Mouse (Mus musculus): Measurements from ENCODE around the gene Olfr963. TPM values are rescaled to one million over a fixed set of nuclear protein-coding genes. Genes with fewer than 3 reads are reported as not detected.

Olfr963 gene
- not detected in 2 replicates for total RNA-seq (2014; rRNA removed)
- not detected in 2 replicates for polyA plus RNA-seq (2015; fragmentation: Nextera tagmentation; extraction: Ambion mirVana)

DNA sequence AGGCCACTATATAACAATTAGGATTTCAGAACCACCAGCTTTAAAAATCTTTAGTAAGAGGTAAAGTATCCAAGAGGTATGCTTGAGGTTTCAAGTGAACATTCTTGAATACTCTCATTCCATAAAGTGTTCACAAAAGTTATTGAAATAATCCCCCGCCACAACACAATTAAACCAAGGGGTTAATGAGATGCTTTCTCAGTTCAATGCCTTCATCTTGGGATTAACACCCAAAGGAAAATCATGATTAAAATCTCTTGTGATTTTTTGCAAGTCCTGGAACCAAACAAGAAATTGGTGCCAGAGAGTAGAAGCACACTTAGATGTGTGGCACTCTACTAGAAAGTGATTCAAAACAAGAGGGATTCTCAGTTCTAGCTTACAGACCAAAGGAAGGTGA is at the start of gene Olfr963:
Gene Olfr963 (plus strand): TSS at position 301 of the 400 bp plus-strand sequence.
- Histone ChIP-seq H3K4me3 (ENCODE audit: low read depth, low read length) (no peak within 1 kb of the TSS), H3K9me3 (ENCODE audit: low read length) (no peaks in the 10 kb centered on the region), H3K36me3 (ENCODE audit: insufficient read depth) (no peaks in the 10 kb centered on the region), H3K9ac (no peak within 1 kb of the TSS), H3K27ac (ENCODE audit: low read depth, low read length) (no peak within 1 kb of the TSS), H3K4me1 (ENCODE audit: insufficient read depth) (no peaks in the 10 kb centered on the region), H3K27me3 (ENCODE audit: insufficient read depth, low read length) (no peaks in the 10 kb centered on the region), H3K4me2 (ENCODE audit: low read depth) (no peak within 1 kb of the TSS)
- no peak for TF ChIP-seq CTCF (IDR thresholded peaks at IDR 0.05; ENCODE audit: low read depth)
- DNase-seq (no peak), ATAC-seq (no peak)
- WGBS: 80% methylated on average over 1 of the region's 1 CpGs

GRCm38 (mm10) chr9:39621073-39621472 is 45.9 kb upstream of the Olfr963 start, which contains the start of gene Olfr960:
Gene Olfr960 (plus strand): TSS chr9:39621373.
- Histone ChIP-seq H3K9me3 (ENCODE audit: low read length) (no peaks in the 10 kb centered on the region), H3K4me2 (ENCODE audit: low read depth) (no peak within 1 kb of the TSS), H3K27ac (ENCODE audit: low read depth, low read length) (no peak within 1 kb of the TSS), H3K36me3 (ENCODE audit: insufficient read depth) (no peaks in the 10 kb centered on the region), H3K4me1 (ENCODE audit: insufficient read depth) (no peaks in the 10 kb centered on the region), H3K9ac (no peak within 1 kb of the TSS), H3K4me3 (ENCODE audit: low read depth, low read length) (no peak within 1 kb of the TSS), H3K27me3 (ENCODE audit: insufficient read depth, low read length) (no peaks in the 10 kb centered on the region)
- ATAC-seq (no peak), DNase-seq (no peak)
- TF ChIP-seq CTCF (IDR thresholded peaks at IDR 0.05; ENCODE audit: low read depth): no peak
- 33% methylated on average over 1 of the region's 1 CpGs for WGBS

DNA sequence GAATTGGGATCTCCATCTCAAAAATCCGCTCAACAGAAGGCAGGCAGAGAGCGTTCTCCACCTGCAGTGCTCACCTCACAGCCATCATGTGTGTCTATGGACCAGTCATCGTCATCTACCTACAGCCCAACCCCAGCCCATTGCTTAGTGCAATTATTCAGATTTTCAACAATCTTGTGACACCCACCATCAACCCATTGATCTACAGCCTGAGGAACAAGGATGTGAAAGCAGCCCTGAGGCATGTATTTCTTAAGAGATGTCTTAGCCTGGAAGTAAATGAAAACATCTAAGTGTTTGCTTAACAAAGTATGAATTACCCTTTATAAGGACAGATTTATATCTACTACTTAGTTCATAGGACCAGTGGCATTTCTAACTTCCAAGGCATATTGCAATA is 43.2 kb upstream of the Olfr963 start:
- TF ChIP-seq CTCF (IDR thresholded peaks at IDR 0.05; ENCODE audit: low read depth): no peak
- Histone ChIP-seq H3K36me3 (ENCODE audit: insufficient read depth) (no peaks in the 10 kb centered on the region), H3K9me3 (ENCODE audit: low read length) (no peaks in the 10 kb centered on the region), H3K27me3 (ENCODE audit: insufficient read depth, low read length) (no peaks in the 10 kb centered on the region), H3K9ac (no peak overlapping the region), H3K27ac (ENCODE audit: low read depth, low read length) (no peak overlapping the region), H3K4me2 (ENCODE audit: low read depth) (no peak overlapping the region), H3K4me3 (ENCODE audit: low read depth, low read length) (no peak overlapping the region), H3K4me1 (ENCODE audit: insufficient read depth) (no peaks in the 10 kb centered on the region)
- DNase-seq: no peak
- no peak for ATAC-seq
- 92% methylated on average over 3 of the region's 3 CpGs for WGBS

DNA sequence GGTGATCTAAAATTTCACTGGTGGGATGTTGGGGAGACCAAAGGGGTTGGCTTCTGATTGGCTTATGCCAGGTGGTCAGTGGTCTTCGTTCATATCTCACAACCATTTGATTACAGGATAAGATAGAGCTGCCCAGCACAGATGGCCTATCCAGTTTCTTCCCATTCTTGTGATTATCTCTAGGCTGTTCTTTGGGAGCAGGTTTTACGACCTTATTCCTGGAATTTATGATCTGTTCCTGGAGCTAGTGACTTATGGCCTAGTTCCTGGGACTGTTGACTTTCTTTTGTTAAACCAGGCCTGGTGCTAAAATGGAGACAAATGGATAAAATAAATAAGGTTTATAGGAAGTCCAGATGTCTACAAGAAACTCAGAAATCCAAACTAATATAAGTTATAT is 42.3 kb upstream of the Olfr963 start:
- Histone ChIP-seq H3K9me3 (ENCODE audit: low read length) (no peaks in the 10 kb centered on the region), H3K9ac (no peak overlapping the region), H3K4me3 (ENCODE audit: low read depth, low read length) (no peak overlapping the region), H3K27me3 (ENCODE audit: insufficient read depth, low read length) (no peaks in the 10 kb centered on the region), H3K36me3 (ENCODE audit: insufficient read depth) (no peaks in the 10 kb centered on the region), H3K4me1 (ENCODE audit: insufficient read depth) (no peaks in the 10 kb centered on the region), H3K27ac (ENCODE audit: low read depth, low read length) (no peak overlapping the region), H3K4me2 (ENCODE audit: low read depth) (no peak overlapping the region)
- TF ChIP-seq CTCF (IDR thresholded peaks at IDR 0.05; ENCODE audit: low read depth): no peak
- no peak for ATAC-seq
- no peak for DNase-seq
- 82% methylated on average over 2 of the region's 2 CpGs for WGBS

GRCm38 (mm10) chr9:39629069-39629468 is 37.9 kb upstream of the Olfr963 start:
- no peaks in the 10 kb centered on the region for H3K36me3 ChIP-seq (ENCODE audit: insufficient read depth)
- H3K4me2 ChIP-seq (ENCODE audit: low read depth): no peak overlapping the region
- 89% methylated on average over 2 of the region's 2 CpGs for WGBS
- H3K9me3 ChIP-seq (ENCODE audit: low read length): no peaks in the 10 kb centered on the region
- H3K4me1 ChIP-seq (ENCODE audit: insufficient read depth): no peaks in the 10 kb centered on the region
- H3K4me3 ChIP-seq (ENCODE audit: low read depth, low read length): no peak overlapping the region
- H3K9ac ChIP-seq: no peak overlapping the region
- no peak for DNase-seq
- ATAC-seq: no peak
- no peaks in the 10 kb centered on the region for H3K27me3 ChIP-seq (ENCODE audit: insufficient read depth, low read length)
- H3K27ac ChIP-seq (ENCODE audit: low read depth, low read length): no peak overlapping the region
- TF ChIP-seq CTCF (IDR thresholded peaks at IDR 0.05; ENCODE audit: low read depth): no peak

DNA sequence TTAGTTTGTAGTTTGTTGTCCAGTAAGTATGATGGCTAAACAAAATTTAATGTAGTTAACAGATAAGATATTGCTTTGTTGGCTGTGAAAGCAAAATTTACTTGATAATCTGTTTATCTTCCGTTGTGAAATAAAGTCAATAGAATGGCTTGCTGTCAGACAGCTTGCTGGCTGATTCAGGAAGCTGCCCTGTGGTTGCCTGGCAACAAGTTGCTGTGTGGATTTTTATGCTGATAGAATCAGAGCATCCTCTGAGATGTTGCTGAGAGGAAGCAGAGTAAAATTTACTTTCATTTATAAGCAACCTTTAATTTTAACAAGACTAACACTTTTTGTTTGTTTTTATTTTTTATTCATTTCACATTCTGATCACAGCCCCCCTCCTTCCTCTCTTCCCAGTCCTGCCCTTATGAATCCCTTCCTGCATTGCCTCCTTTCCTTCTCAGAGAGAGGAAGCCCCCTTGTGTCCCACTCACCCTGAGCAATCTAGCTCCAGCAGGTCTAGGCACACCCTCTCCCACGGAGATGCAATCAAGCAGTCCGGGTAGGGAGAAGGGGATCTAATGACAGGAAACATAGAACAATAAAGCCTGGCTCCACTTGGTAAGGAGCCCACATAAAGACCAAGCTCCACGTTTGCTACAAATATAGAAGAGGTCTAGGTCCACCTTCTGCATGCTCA is 33.0 kb upstream of the Olfr963 start:
- peak overlapping the region; percentile 57 for H3K27ac ChIP-seq (ENCODE audit: low read depth, low read length)
- no peaks in the 10 kb centered on the region for H3K9me3 ChIP-seq (ENCODE audit: low read length)
- peak; percentile 93 for ATAC-seq
- H3K4me3 ChIP-seq (ENCODE audit: low read depth, low read length): no peak overlapping the region
- H3K4me2 ChIP-seq (ENCODE audit: low read depth): no peak overlapping the region
- peak; percentile 66 for DNase-seq
- 23% methylated on average over 4 of the region's 4 CpGs for WGBS
- H3K36me3 ChIP-seq (ENCODE audit: insufficient read depth): no peaks in the 10 kb centered on the region
- H3K4me1 ChIP-seq (ENCODE audit: insufficient read depth): no peaks in the 10 kb centered on the region
- no peak for TF ChIP-seq CTCF (IDR thresholded peaks at IDR 0.05; ENCODE audit: low read depth)
- no peaks in the 10 kb centered on the region for H3K27me3 ChIP-seq (ENCODE audit: insufficient read depth, low read length)
- no peak overlapping the region for H3K9ac ChIP-seq

- no peak within 1 kb of the TSS for H3K27ac ChIP-seq (ENCODE audit: low read depth, low read length)
- DNase-seq: no peak
- H3K36me3 ChIP-seq (ENCODE audit: insufficient read depth): no peaks in the 10 kb centered on the region
- H3K4me1 ChIP-seq (ENCODE audit: insufficient read depth): no peaks in the 10 kb centered on the region
- no peak within 1 kb of the TSS for H3K4me3 ChIP-seq (ENCODE audit: low read depth, low read length)
- H3K27me3 ChIP-seq (ENCODE audit: insufficient read depth, low read length): no peaks in the 10 kb centered on the region
- no peak within 1 kb of the TSS for H3K4me2 ChIP-seq (ENCODE audit: low read depth)
- no peak for TF ChIP-seq CTCF (IDR thresholded peaks at IDR 0.05; ENCODE audit: low read depth)
- no peak within 1 kb of the TSS for H3K9ac ChIP-seq
- H3K9me3 ChIP-seq (ENCODE audit: low read length): no peaks in the 10 kb centered on the region
- ATAC-seq: no peak
Measured at GRCm38 (mm10) chr9:39644785-39645184, 22.2 kb upstream of the Olfr963 start, which contains the start of gene Olfr961. Gene Olfr961 (plus strand): TSS chr9:39645085.
